Mouse (Mus musculus): Measurements from ENCODE around the gene Mapk6. TPM values are rescaled to one million over a fixed set of nuclear protein-coding genes. Genes with fewer than 3 reads are reported as not detected.

Gene Mapk6
- total RNA-seq, 1 experiment from 2014 or later, result 51.7 TPM

- ATAC-seq (replicated peaks; ENCODE audit: insufficient number of reproducible peaks, low FRiP score, low TSS enrichment, poor library complexity, severe bottlenecking), result no peak
Observed at GRCm38 (mm10) chr9:75348066-75348465, 61.7 kb downstream of the Mapk6 start.

- ATAC-seq (replicated peaks; ENCODE audit: insufficient number of reproducible peaks, low FRiP score, low TSS enrichment, poor library complexity, severe bottlenecking), result no peak
Observed at GRCm38 (mm10) chr9:75347458-75347857, 62.3 kb downstream of the Mapk6 start, which contains the start of gene Bcl2l10. TSS of gene Bcl2l10 (plus strand) at chr9:75347758.

- ATAC-seq (replicated peaks; ENCODE audit: insufficient number of reproducible peaks, low FRiP score, low TSS enrichment, poor library complexity, severe bottlenecking), result no peak
Observed at GRCm38 (mm10) chr9:75342433-75342832, 67.4 kb downstream of the Mapk6 start.

- no peak for ATAC-seq (replicated peaks; ENCODE audit: insufficient number of reproducible peaks, low FRiP score, low TSS enrichment, poor library complexity, severe bottlenecking)
Observed at GRCm38 (mm10) chr9:75338016-75338415, 71.8 kb downstream of the Mapk6 start.

- ATAC-seq (replicated peaks; ENCODE audit: insufficient number of reproducible peaks, low FRiP score, low TSS enrichment, poor library complexity, severe bottlenecking), result no peak
Observed at GRCm38 (mm10) chr9:75334440-75334839, 75.4 kb downstream of the Mapk6 start.

DNA sequence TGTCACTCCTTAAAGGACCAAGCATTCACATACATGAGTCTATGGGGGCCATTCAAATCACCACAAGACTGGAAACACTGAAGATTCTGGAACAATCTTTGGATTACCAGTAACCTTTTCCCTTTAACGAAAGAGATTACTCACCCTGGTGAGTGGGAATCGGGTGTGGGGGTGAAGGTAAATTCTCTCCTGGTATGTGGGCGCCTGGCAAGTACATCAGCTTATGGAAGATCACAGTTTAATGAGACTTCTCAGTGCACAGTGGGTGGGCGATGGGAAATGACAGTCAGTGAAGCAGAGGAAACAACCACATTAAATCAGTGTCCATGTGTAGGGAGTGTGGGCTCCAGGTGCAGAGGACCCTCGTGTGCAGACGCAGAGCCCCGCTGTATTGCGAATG, 79.0 kb downstream of the Mapk6 start:
- no peak for ATAC-seq (replicated peaks; ENCODE audit: insufficient number of reproducible peaks, low FRiP score, low TSS enrichment, poor library complexity, severe bottlenecking)

- no peak for ATAC-seq (replicated peaks; ENCODE audit: insufficient number of reproducible peaks, low FRiP score, low TSS enrichment, poor library complexity, severe bottlenecking)
Observed at GRCm38 (mm10) chr9:75328047-75328446, 81.8 kb downstream of the Mapk6 start.

DNA sequence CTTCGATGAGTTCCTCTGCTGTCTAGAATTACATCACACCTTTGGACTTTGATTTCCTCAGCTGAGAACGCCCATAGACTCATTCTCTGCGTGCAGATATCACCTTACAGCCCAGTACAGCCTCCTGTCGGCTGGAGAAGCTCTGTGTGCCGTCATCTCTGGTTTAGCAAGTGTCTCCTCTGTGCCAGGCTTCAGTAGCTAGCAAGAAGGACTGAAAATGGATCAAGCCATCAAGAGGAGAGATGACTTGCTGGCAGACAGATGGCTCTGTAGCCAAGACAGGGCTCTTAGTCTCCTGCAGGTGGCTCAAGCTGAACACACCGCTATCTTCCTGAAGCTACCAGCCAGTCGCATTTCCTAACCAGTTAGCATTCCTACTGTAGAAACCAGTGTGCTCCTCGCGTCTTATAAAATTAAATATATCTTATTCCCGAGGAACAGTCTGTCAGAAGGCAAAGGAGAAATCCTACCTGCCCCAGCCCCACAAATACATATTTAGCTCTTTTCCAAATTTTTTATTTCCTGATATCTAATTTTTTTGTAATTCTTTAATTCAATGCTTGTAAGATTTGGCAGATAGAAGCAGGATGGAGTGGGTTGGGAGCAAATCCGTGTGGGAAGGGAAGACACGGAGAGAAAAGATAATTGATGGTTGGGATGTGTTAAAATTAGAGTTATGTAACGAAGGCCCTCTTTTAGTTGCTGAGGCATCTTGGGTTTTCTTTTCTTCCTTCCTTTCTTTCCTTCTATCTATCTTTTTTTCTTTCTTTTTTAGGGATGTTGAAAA, 87.5 kb downstream of the Mapk6 start:
- ATAC-seq (replicated peaks; ENCODE audit: insufficient number of reproducible peaks, low FRiP score, low TSS enrichment, poor library complexity, severe bottlenecking), result no peak

- no peak for ATAC-seq (replicated peaks; ENCODE audit: insufficient number of reproducible peaks, low FRiP score, low TSS enrichment, poor library complexity, severe bottlenecking)
Observed at GRCm38 (mm10) chr9:75319365-75319764, 90.4 kb downstream of the Mapk6 start.

Other genes with a start within 250 kb of the Mapk6 start
- 0.29 TPM in 1 of 3 replicates, not detected in the others for gene Myo5c, start 178.0 kb downstream of the Mapk6 start, total RNA-seq (2017)
- gene Gnb5, start 103.7 kb downstream of the Mapk6 start, total RNA-seq (2017), result 2.0 to 5.4 TPM (median 4.1 TPM) in 3 replicates
- not detected in 3 replicates for gene Bcl2l10, start 62.2 kb downstream of the Mapk6 start, total RNA-seq (2017)
- gene Leo1, start 31.5 kb upstream of the Mapk6 start, total RNA-seq (2017), result 23.8 to 36.2 TPM (median 25.0 TPM) in 3 replicates
- gene Tmod3, start 149.7 kb upstream of the Mapk6 start, total RNA-seq (2017), result 173 to 192 TPM (median 187 TPM) in 3 replicates
- gene Tmod2, start 201.3 kb upstream of the Mapk6 start, total RNA-seq (2017), result under 0.01 to 0.19 TPM in 2 of 3 replicates, not detected in the other
- 1.9 to 4.1 TPM (median 3.0 TPM) in 3 replicates for gene Lysmd2, start 215.7 kb upstream of the Mapk6 start, total RNA-seq (2017)